In the genomic region with DNA sequence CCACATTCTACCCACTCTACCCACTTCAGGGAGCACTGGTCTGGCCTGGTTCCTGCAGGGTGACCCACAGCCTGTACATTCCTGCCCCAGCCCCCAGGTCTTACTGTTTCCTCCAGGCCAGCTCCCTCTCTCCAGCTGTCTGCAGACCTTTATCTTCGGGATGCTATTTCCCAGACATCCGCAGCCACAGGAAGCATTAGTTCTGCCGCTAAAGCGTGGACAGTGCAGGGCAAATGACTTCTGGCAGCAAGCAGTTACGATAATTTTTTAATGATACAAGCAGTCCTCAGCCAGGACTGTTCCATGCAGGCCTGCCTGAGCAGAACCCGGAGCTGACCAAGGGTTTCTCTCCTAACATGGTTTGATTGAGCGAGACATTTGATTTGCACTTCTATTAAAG, we compare ENCODE assay signal across 18 mouse cellular contexts. TPM values are rescaled to one million over a fixed set of nuclear protein-coding genes. Genes with fewer than 3 reads are reported as not detected.
DNase-seq lines count a peak whose midpoint lies in the region; ATAC-seq and TF ChIP-seq lines count a peak whose summit lies in the region.
"Had no signal": no experiment of that assay in that cellular context is flagged by ENCODE, and none has a peak within 500 bp of the region (broad histone marks: within the 10 kb centered on the region; RNA-seq: fewer than 3 reads in every experiment).

No protein-coding gene starts in this region.

- DNase-seq in heart, adult 2 months: no peak
- peak; percentile 10 for DNase-seq in kidney, postnatal 14 days
- DNase-seq in kidney, postnatal 10 days: no peak
- no peak for DNase-seq in embryonic facial prominence, embryonic 10.5 days (ENCODE audit: low spot score)
- DNase-seq in liver, embryonic 13.5 days: no peak
- no peak for DNase-seq in B cell, adult 2 months
- DNase-seq in right cerebral cortex, postnatal 25 days: no peak
- DNase-seq: adrenal gland, postnatal 36 days; cerebellum, adult 9-10 months; forebrain, postnatal 0 days; gastrocnemius, adult 2 months; kidney, adult 9 months; layer of hippocampus, postnatal 36 days; midbrain, embryonic 14.5 days had no signal

- TF ChIP-seq CTCF in heart, adult 2 months (IDR thresholded peaks at IDR 0.05): no peak

- H3K9ac ChIP-seq in heart, embryonic 12.5 days: no peak overlapping the region
- no peak overlapping the region for H3K9ac ChIP-seq in heart, adult 2 months (ENCODE audit: low read depth, low read length)
- no peak overlapping the region for H3K9ac ChIP-seq in liver, embryonic 13.5 days
- H3K9ac ChIP-seq: forebrain, postnatal 0 days; limb, embryonic 15.5 days had no signal

- intact Hi-C loops in heart, adult 2 months (cut with DNase I): no loop called here

- H3K4me3 ChIP-seq in heart, embryonic 12.5 days: no peak overlapping the region
- H3K4me3 ChIP-seq in heart, adult 2 months: no peak overlapping the region
- H3K4me3 ChIP-seq in embryonic facial prominence, embryonic 10.5 days: no peak overlapping the region
- H3K4me3 ChIP-seq in liver, embryonic 13.5 days (replicated peaks): no peak overlapping the region
- H3K4me3 ChIP-seq: gastrocnemius, adult 2 months; limb, embryonic 15.5 days had no signal

- no peaks in the 10 kb centered on the region for H3K36me3 ChIP-seq in heart, embryonic 12.5 days
- H3K36me3 ChIP-seq in heart, adult 2 months (ENCODE audit: control insufficient read depth, insufficient read depth, low read length): no peaks in the 10 kb centered on the region
- H3K36me3 ChIP-seq in embryonic facial prominence, embryonic 10.5 days (replicated peaks): no peaks in the 10 kb centered on the region
- no peaks in the 10 kb centered on the region for H3K36me3 ChIP-seq in liver, embryonic 13.5 days
- H3K36me3 ChIP-seq: limb, embryonic 15.5 days had no signal

- no peak overlapping the region for H3K4me2 ChIP-seq in heart, embryonic 12.5 days
- H3K4me2 ChIP-seq in liver, embryonic 13.5 days: no peak overlapping the region
- H3K4me2 ChIP-seq: limb, embryonic 15.5 days had no signal

- H3K27ac ChIP-seq in heart, embryonic 12.5 days (ENCODE audit: poor library complexity, severe bottlenecking): peak overlapping the region; percentile 28; the same call in 1 of the 2 replicates
- H3K27ac ChIP-seq in heart, adult 2 months: no peak overlapping the region
- H3K27ac ChIP-seq in embryonic facial prominence, embryonic 10.5 days (replicated peaks): 0 out of 2 replicates have a peak overlapping the region, but pooled peaks have one; percentile 21
- 0 out of 2 replicates have a peak overlapping the region, but pooled peaks have one; percentile 25 for H3K27ac ChIP-seq in liver, embryonic 13.5 days
- H3K27ac ChIP-seq: gastrocnemius, adult 2 months; hindbrain, postnatal 0 days; limb, embryonic 15.5 days had no signal

- ATAC-seq in heart, embryonic 12.5 days (ENCODE audit: insufficient number of reproducible peaks, low FRiP score): peak; percentile 84
- peak; percentile 67 for ATAC-seq in liver, embryonic 13.5 days (ENCODE audit: low read depth)
- ATAC-seq: forebrain, postnatal 0 days; hindbrain, postnatal 0 days had no signal

- H3K79me2 ChIP-seq in heart, adult 2 months (replicated peaks; ENCODE audit: control insufficient read depth, insufficient read depth, low read length): no peaks in the 10 kb centered on the region

- TF ChIP-seq EP300 in heart, adult 2 months (IDR thresholded peaks at IDR 0.05; ENCODE audit: insufficient read depth, low read depth, low read length): no peak

- no peak for TF ChIP-seq POLR2A in heart, adult 2 months (IDR thresholded peaks at IDR 0.05; ENCODE audit: insufficient read depth, low read depth, low read length)

- peaks cover 29% of the 10 kb centered on the region for H3K4me1 ChIP-seq in heart, embryonic 12.5 days (replicated peaks)
- H3K4me1 ChIP-seq in heart, adult 2 months (ENCODE audit: control insufficient read depth, insufficient read depth, low read length): no peaks in the 10 kb centered on the region
- H3K4me1 ChIP-seq in embryonic facial prominence, embryonic 10.5 days: peaks cover 4% of the 10 kb centered on the region; the same call in 1 of the 2 replicates
- H3K4me1 ChIP-seq in liver, embryonic 13.5 days (replicated peaks): 0 out of 2 replicates have a peak, but pooled peaks cover 13% of the 10 kb centered on the region
- H3K4me1 ChIP-seq: limb, embryonic 15.5 days had no signal

- no peaks in the 10 kb centered on the region for H3K9me3 ChIP-seq in heart, embryonic 12.5 days (replicated peaks)
- H3K9me3 ChIP-seq in embryonic facial prominence, embryonic 10.5 days: no peaks in the 10 kb centered on the region
- H3K9me3 ChIP-seq in liver, embryonic 13.5 days (replicated peaks): no peaks in the 10 kb centered on the region
- H3K9me3 ChIP-seq: limb, embryonic 15.5 days had no signal

- 0 out of 2 replicates have a peak, but pooled peaks cover 14% of the 10 kb centered on the region for H3K27me3 ChIP-seq in heart, embryonic 12.5 days (replicated peaks)
- no peaks in the 10 kb centered on the region for H3K27me3 ChIP-seq in heart, adult 2 months (ENCODE audit: control insufficient read depth, insufficient read depth, low read length)
- H3K27me3 ChIP-seq in embryonic facial prominence, embryonic 10.5 days (replicated peaks; ENCODE audit: low read depth, poor library complexity, severe bottlenecking): no peaks in the 10 kb centered on the region
- no peaks in the 10 kb centered on the region for H3K27me3 ChIP-seq in liver, embryonic 13.5 days
- H3K27me3 ChIP-seq: limb, embryonic 15.5 days had no signal

- 25% methylated on average over 7 of the region's 7 CpGs for WGBS in heart, embryonic 12.5 days
- WGBS in heart, adult 2 months: 26% methylated on average over 7 of the region's 7 CpGs
- 78% methylated on average over 7 of the region's 7 CpGs for WGBS in embryonic facial prominence, embryonic 10.5 days
- WGBS in liver, embryonic 13.5 days (ENCODE audit: insufficient replicate concordance): 57% methylated on average over 7 of the region's 7 CpGs

RNA-seq across cellular contexts. Expression of a gene that starts 49.5 kb away (rescaled TPM):
- polyA plus RNA-seq in heart, embryonic 12.5 days (2016; fragmentation: Nextera tagmentation; extraction: Ambion mirVana): 1.1 and 1.9 TPM in 2 replicates
- 1 to 10 TPM; 6.3 to 7.7 TPM for total RNA-seq in heart, adult 2 months (2021)
- 3.7 and 3.9 TPM in 2 replicates for polyA plus RNA-seq in heart, adult 2 months (2012; rRNA removed)
- 1.3 and 1.7 TPM in 2 replicates for polyA plus RNA-seq in embryonic facial prominence, embryonic 10.5 days (2016; fragmentation: Nextera tagmentation; extraction: Ambion mirVana)
- polyA plus RNA-seq in liver, embryonic 13.5 days (2015; fragmentation: Nextera tagmentation; extraction: Ambion mirVana): 0.83 and 1.7 TPM in 2 replicates
- total RNA-seq: hematopoietic stem cell, adult 5-6 weeks had no signal
